Mouse (Mus musculus) heart, postnatal 0 days (tissue): ENCODE results near the gene Spsb1. TPM values are rescaled to one million over a fixed set of nuclear protein-coding genes. Genes with fewer than 3 reads are reported as not detected.

ENCODE experiments used
- ATAC-seq: fragments of 200-750 bp; cut with Nextera tagmentation; 2 replicates; pipeline ENCODE4 v1.8.0; 2017; ENCODE audit warnings: low read depth, moderate number of reproducible peaks, moderate library complexity; ENCODE audit not compliant: insufficient read depth
- DNase-seq: peaks from one replicate; pipeline ENCODE4 v3.0.0-alpha.2; 2016; ENCODE audit warnings: low spot score
- H3K27ac ChIP-seq: fragments of 300-500 bp; sonication (generic); 2 replicates; pipeline ENCODE4 v1.5.1; 2014; ENCODE audit warnings: low read depth, mild to moderate bottlenecking
- H3K27me3 ChIP-seq: fragments of 300-500 bp; sonication (generic); 2 replicates; pipeline ENCODE4 v1.6.1; 2014; ENCODE audit warnings: low read length, mixed read lengths; ENCODE audit not compliant: control insufficient read depth, insufficient read depth
- H3K36me3 ChIP-seq: fragments of 300-500 bp; sonication (generic); replicated peaks from 2 replicates; pipeline ENCODE4 v1.6.1; 2014; ENCODE audit warnings: low read length, mixed read lengths; ENCODE audit not compliant: control insufficient read depth, insufficient read depth
- H3K4me1 ChIP-seq: fragments of 300-500 bp; sonication (generic); 2 replicates; pipeline ENCODE4 v1.6.1; 2014; ENCODE audit warnings: antibody characterized with exemption; ENCODE audit not compliant: control insufficient read depth, insufficient read depth
- H3K4me2 ChIP-seq: fragments of 300-500 bp; sonication (generic); 2 replicates; pipeline ENCODE4 v1.6.1; 2014; ENCODE audit warnings: low read depth, mild to moderate bottlenecking, low read length, moderate library complexity
- H3K4me3 ChIP-seq: fragments of 300-500 bp; sonication (generic); 2 replicates; pipeline ENCODE4 v1.5.1; 2014; ENCODE audit warnings: low read depth, low read length
- H3K9ac ChIP-seq: fragments of 300-500 bp; sonication (generic); replicated peaks from 2 replicates; pipeline ENCODE4 v1.6.1; 2014; ENCODE audit warnings: low read depth, low read length, mixed read lengths
- H3K9me3 ChIP-seq: fragments of 300-500 bp; sonication (generic); replicated peaks from 2 replicates; pipeline ENCODE4 v1.6.1; 2016; ENCODE audit warnings: low read length; ENCODE audit not compliant: control insufficient read depth
- CTCF ChIP-seq: IDR thresholded peaks from 2 replicates; pipeline ENCODE4 v1.5.1; 2016; ENCODE audit warnings: antibody characterized with exemption, control low read depth, low read depth
- EP300 ChIP-seq: IDR thresholded peaks from 2 replicates; pipeline ENCODE4 v1.6.1; 2016; ENCODE audit warnings: antibody characterized with exemption, low read depth
- whole genome bisulfite sequencing: fragments of 180-500 bp; shearing (Covaris S2); extraction: QIAGEN DNeasy Blood & Tissue Kit; methylation state at CpG from one replicate; pipeline ENCODE4 v1.1.7; 2014; 5-methylcytosine and 5-hydroxymethylcytosine counted together
- polyA plus RNA-seq: library from polyadenylated mRNA; unstranded; fragments of >200 nt; fragmentation: Nextera tagmentation; extraction: Ambion mirVana; gene quantifications from 2 replicates; pipeline ENCODE4 v1.2.1, GENCODE M21; 2015
- total RNA-seq: library from RNA; depleted of rRNA; stranded (reverse); fragments of >200 nt; gene quantifications from 2 replicates; pipeline ENCODE4 v1.2.3, GENCODE M21; 2014; ENCODE audit warnings: low replicate concordance

Spsb1 gene
- total and polyA plus RNA-seq, 2 experiments from 2014 or later: 13.2 to 15.2 TPM

- no peak for ATAC-seq
- 0 out of 2 replicates have a peak, but pooled peaks cover 9% of the 10 kb centered on the region for H3K4me1 ChIP-seq
- no peaks in the 10 kb centered on the region; the same call in 1 of the 2 replicates for H3K27me3 ChIP-seq
- H3K36me3 ChIP-seq: no peaks in the 10 kb centered on the region
- H3K9ac ChIP-seq: no peak overlapping the region
- no peak overlapping the region for H3K4me3 ChIP-seq
- WGBS: 2% methylated on average over 5 of the region's 5 CpGs
- no peak for TF ChIP-seq EP300
- TF ChIP-seq CTCF: peak; percentile 98
- DNase-seq: peak; percentile 80
- H3K4me2 ChIP-seq: no peak overlapping the region
- H3K27ac ChIP-seq: no peak overlapping the region
- no peaks in the 10 kb centered on the region for H3K9me3 ChIP-seq
Observed at GRCm38 (mm10) chr4:149958566-149958965, 3.7 kb upstream of the Spsb1 start.

GRCm38 (mm10) chr4:149956048-149956447 is 1.2 kb upstream of the Spsb1 start:
- no peak for TF ChIP-seq CTCF
- H3K9ac ChIP-seq: no peak overlapping the region
- WGBS: 31% methylated on average over 13 of the region's 13 CpGs
- H3K9me3 ChIP-seq: no peaks in the 10 kb centered on the region
- no peak overlapping the region for H3K27ac ChIP-seq
- ATAC-seq (no peak), DNase-seq (no peak)
- peak overlapping the region; percentile 93 for H3K4me2 ChIP-seq
- H3K4me3 ChIP-seq: no peak overlapping the region
- peaks cover 24% of the 10 kb centered on the region for H3K4me1 ChIP-seq
- H3K27me3 ChIP-seq: no peaks in the 10 kb centered on the region; the same call in 1 of the 2 replicates
- no peaks in the 10 kb centered on the region for H3K36me3 ChIP-seq

- ATAC-seq (0 out of 2 replicates have a peak, but pooled peaks have one; percentile 0), DNase-seq (no peak)
- H3K27ac ChIP-seq: no peak overlapping the region
- H3K4me1 ChIP-seq: peaks cover 24% of the 10 kb centered on the region
- no peaks in the 10 kb centered on the region; the same call in 1 of the 2 replicates for H3K27me3 ChIP-seq
- no peak overlapping the region for H3K9ac ChIP-seq
- H3K36me3 ChIP-seq: no peaks in the 10 kb centered on the region
- TF ChIP-seq CTCF (no peak), EP300 (no peak)
- peak overlapping the region; percentile 93 for H3K4me2 ChIP-seq
- H3K9me3 ChIP-seq: no peaks in the 10 kb centered on the region
- peak overlapping the region; percentile 74 for H3K4me3 ChIP-seq
- WGBS: 13% methylated on average over 15 of the region's 15 CpGs
Observed at GRCm38 (mm10) chr4:149955631-149956030, 788 bp upstream of the Spsb1 start.

- Histone ChIP-seq H3K9me3 (no peaks in the 10 kb centered on the region), H3K27me3 (no peaks in the 10 kb centered on the region; the same call in 1 of the 2 replicates), H3K36me3 (no peaks in the 10 kb centered on the region), H3K27ac (peak overlapping the region; percentile 72), H3K9ac (peak overlapping the region; percentile 62), H3K4me2 (peak overlapping the region; percentile 93), H3K4me1 (peaks cover 39% of the 10 kb centered on the region), H3K4me3 (peak overlapping the region; percentile 74)
- DNase-seq (peak; percentile 68), ATAC-seq (0 out of 2 replicates have a peak, but pooled peaks have one; percentile 12)
- TF ChIP-seq CTCF: no peak
- TF ChIP-seq EP300: no peak
- WGBS: 4% methylated on average over 32 of the region's 32 CpGs
Observed at GRCm38 (mm10) chr4:149953621-149954481, 992 bp downstream of the Spsb1 start.

- 76% methylated on average over 9 of the region's 9 CpGs for WGBS
- no peak for TF ChIP-seq EP300
- no peak for TF ChIP-seq CTCF
- Histone ChIP-seq H3K4me3 (no peak overlapping the region), H3K9ac (no peak overlapping the region), H3K36me3 (no peaks in the 10 kb centered on the region), H3K4me1 (peaks cover 55% of the 10 kb centered on the region), H3K9me3 (no peaks in the 10 kb centered on the region), H3K27ac (no peak overlapping the region), H3K4me2 (no peak overlapping the region), H3K27me3 (no peaks in the 10 kb centered on the region; the same call in 1 of the 2 replicates)
- ATAC-seq (no peak), DNase-seq (no peak)
Observed at GRCm38 (mm10) chr4:149952201-149952600, 2.6 kb downstream of the Spsb1 start.
